10 mouse cellular contexts compared by ENCODE assay signal in the genomic region with DNA sequence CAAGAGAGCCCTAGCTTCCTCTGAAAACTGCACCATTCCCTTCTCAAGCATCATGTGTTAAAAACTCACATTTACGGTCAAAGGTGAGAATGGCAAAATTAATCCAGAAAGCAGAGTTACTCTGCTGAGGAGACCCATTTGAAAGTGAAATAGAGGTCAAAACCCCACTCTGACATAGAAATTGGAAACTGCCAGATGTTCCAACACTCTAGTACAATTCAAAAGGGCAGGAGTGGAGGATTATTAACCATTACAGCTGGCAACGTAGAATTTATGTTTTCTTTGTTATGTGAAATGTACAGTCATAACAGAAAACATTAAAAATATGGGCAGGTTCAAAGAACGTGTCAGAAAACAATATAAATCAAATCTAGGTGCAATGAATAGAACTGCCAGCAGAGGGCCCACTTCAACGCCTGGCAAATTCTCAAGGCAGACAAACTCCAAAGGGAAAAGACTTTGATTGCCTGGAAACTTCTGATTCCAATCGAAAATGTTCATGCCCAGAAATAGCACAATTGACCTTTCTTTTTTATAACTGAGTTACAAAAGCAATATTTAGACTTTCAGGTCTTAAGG. TPM values are rescaled to one million over a fixed set of nuclear protein-coding genes. Genes with fewer than 3 reads are reported as not detected.
DNase-seq lines count a peak whose midpoint lies in the region; ATAC-seq lines count a peak whose summit lies in the region.
"Had no signal": no experiment of that assay in that cellular context is flagged by ENCODE, and none has a peak within 500 bp of the region (broad histone marks: within the 10 kb centered on the region; RNA-seq: fewer than 3 reads in every experiment).

No protein-coding gene starts in this region.

- peak; percentile 68 for DNase-seq in intestine, embryonic 14.5 days (ENCODE audit: low spot score)
- peak; percentile 78 for DNase-seq in adrenal gland, postnatal 10 days
- DNase-seq in gastrocnemius, adult 18-20 months (ENCODE audit: low spot score) = peak; percentile 59
- DNase-seq in layer of hippocampus, adult 9-10 months (ENCODE audit: low spot score) = peak; percentile 55

- H3K27ac ChIP-seq in intestine, embryonic 14.5 days (ENCODE audit: low read depth) = no peak overlapping the region
- no peak overlapping the region for H3K27ac ChIP-seq in intestine, embryonic 15.5 days

- no peak overlapping the region for H3K4me2 ChIP-seq in intestine, embryonic 14.5 days (ENCODE audit: low read length)
- no peak overlapping the region for H3K4me2 ChIP-seq in intestine, embryonic 15.5 days (replicated peaks)

- 20% methylated on average over 5 of the region's 5 CpGs for WGBS in intestine, embryonic 14.5 days
- 20% methylated on average over 5 of the region's 5 CpGs for whole genome bisulfite sequencing in intestine, embryonic 15.5 days

- H3K36me3 ChIP-seq in intestine, embryonic 14.5 days (ENCODE audit: control insufficient read depth, insufficient read depth, low read length) = no peaks in the 10 kb centered on the region
- H3K36me3 ChIP-seq in intestine, embryonic 15.5 days = no peaks in the 10 kb centered on the region

- no peaks in the 10 kb centered on the region for H3K4me1 ChIP-seq in intestine, embryonic 14.5 days (replicated peaks; ENCODE audit: control insufficient read depth, insufficient read depth, low read length)
- H3K4me1 ChIP-seq in intestine, embryonic 15.5 days (replicated peaks) = no peaks in the 10 kb centered on the region

- H3K9me3 ChIP-seq in intestine, embryonic 14.5 days (ENCODE audit: control insufficient read depth, low read length) = no peaks in the 10 kb centered on the region
- no peaks in the 10 kb centered on the region for H3K9me3 ChIP-seq in intestine, embryonic 15.5 days

- ATAC-seq in intestine, embryonic 14.5 days (replicated peaks; ENCODE audit: low FRiP score, low TSS enrichment, low read depth) = no peak
- no peak for ATAC-seq in intestine, embryonic 15.5 days
- ATAC-seq in CD4-positive, CD25-positive, alpha-beta regulatory T cell, adult 4 months = peak; percentile 47
- ATAC-seq in megakaryocyte progenitor cell, adult 5-6 weeks (replicated peaks; ENCODE audit: poor library complexity) = peak; percentile 71
- no peak for ATAC-seq in erythroid progenitor cell, adult 5-6 weeks (replicated peaks; ENCODE audit: low FRiP score, poor library complexity, severe bottlenecking)

- no peaks in the 10 kb centered on the region for H3K27me3 ChIP-seq in intestine, embryonic 14.5 days (replicated peaks; ENCODE audit: control insufficient read depth, insufficient read depth, low read length)
- H3K27me3 ChIP-seq in intestine, embryonic 15.5 days (replicated peaks) = no peaks in the 10 kb centered on the region

- H3K4me3 ChIP-seq in intestine, embryonic 14.5 days (ENCODE audit: low read depth, low read length) = no peak overlapping the region
- no peak overlapping the region for H3K4me3 ChIP-seq in intestine, embryonic 15.5 days (replicated peaks)

- no peak overlapping the region for H3K9ac ChIP-seq in intestine, embryonic 14.5 days (ENCODE audit: low read length)
- H3K9ac ChIP-seq in intestine, embryonic 15.5 days = no peak overlapping the region

RNA-seq across cellular contexts. Expression of a gene that starts 54.2 kb away (rescaled TPM):
- polyA plus RNA-seq in intestine, embryonic 14.5 days (2014; fragmentation: Nextera tagmentation; extraction: Ambion mirVana) = not detected in 2 replicates
- not detected in 2 replicates for polyA plus RNA-seq in intestine, embryonic 15.5 days (2015; fragmentation: Nextera tagmentation; extraction: Ambion mirVana)
- not detected for polyA plus RNA-seq in CD4-positive, CD25-positive, alpha-beta regulatory T cell, adult 4 months (2017; shearing (Covaris generic))
- not detected for total RNA-seq in adrenal gland, postnatal 10 days (2021)
- total RNA-seq in gastrocnemius, adult 18-20 months (2021) = not detected
- total RNA-seq in megakaryocyte progenitor cell, adult 5-6 weeks (2015) = not detected in 2 replicates
- total RNA-seq in megakaryocyte progenitor cell, adult 5-6 weeks (2017) = not detected in 2 replicates
- not detected in 2 replicates for total RNA-seq in erythroid progenitor cell, adult 5-6 weeks (2015; ENCODE audit: low replicate concordance)
- not detected in 2 replicates for total RNA-seq in erythroid progenitor cell, adult 5-6 weeks (2017; ENCODE audit: low replicate concordance)
- total RNA-seq: left cerebral cortex, adult 8-10 months had no signal
- polyA plus RNA-seq: small intestine, adult 2 months had no signal

Comparison
In these comparisons a context has a peak if more than half of its experiments do, and no peak if none do; other contexts are left out.
1. ATAC-seq: peak in CD4-positive, CD25-positive, alpha-beta regulatory T cell, adult 4 months (single experiment) and megakaryocyte progenitor cell, adult 5-6 weeks (single experiment); none in intestine, embryonic 14.5 days (single experiment), intestine, embryonic 15.5 days (single experiment) and erythroid progenitor cell, adult 5-6 weeks (single experiment).
2. Peak in every context shown above with its lines, with median percentiles within 50 percentile points of each other: DNase-seq.